Mouse (Mus musculus): ENCODE measurements at regions not wholly inside any gene's neighbourhood (a gene's known extent, or its start where the extent isn't known, plus 50 kb on each side); places are given as distances from the start of the nearest gene placed in this dataset.

DNA sequence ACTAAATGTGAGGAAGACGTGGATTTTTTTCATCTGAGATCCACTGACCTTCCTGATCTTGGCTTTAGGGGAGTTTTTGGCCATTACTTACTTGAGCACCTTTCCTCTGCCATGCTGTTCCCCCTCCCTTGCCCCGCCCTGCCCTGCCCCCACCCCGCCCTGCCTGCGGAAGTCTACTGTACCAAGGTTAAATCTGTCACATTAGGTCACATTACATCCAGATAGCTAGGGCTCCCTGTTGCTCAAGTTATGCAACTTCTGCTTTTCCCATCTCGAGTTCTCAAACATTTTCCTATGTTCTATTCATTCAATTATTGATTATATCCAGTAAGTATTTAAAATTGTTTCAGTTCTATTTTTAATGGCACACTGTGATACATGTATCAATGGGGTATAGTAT, 144.7 kb upstream of the Cnot2 start:
- no peak for DNase-seq (ENCODE audit: low read depth, low spot score)

DNA sequence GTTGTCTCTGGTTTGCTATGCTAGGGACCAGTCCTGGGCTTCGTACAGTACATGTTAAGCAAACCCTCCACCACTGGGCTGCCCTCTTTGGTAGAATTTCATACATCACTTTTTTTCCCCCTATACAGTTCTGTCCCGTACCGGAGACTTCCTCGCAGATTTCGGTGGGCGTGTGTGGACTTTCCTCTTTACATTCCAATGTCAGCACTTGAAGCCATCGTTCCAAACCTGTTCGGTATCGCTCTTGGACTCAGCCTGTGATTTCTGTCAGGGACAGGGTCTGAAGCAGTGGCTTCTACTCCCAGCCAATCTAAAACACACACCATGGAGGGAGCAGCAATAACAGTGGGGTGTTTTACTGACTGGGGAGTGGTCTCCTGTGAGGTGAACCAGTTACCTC, 140.7 kb upstream of the Cnot2 start:
- no peak for DNase-seq (ENCODE audit: low read depth, low spot score)

DNA sequence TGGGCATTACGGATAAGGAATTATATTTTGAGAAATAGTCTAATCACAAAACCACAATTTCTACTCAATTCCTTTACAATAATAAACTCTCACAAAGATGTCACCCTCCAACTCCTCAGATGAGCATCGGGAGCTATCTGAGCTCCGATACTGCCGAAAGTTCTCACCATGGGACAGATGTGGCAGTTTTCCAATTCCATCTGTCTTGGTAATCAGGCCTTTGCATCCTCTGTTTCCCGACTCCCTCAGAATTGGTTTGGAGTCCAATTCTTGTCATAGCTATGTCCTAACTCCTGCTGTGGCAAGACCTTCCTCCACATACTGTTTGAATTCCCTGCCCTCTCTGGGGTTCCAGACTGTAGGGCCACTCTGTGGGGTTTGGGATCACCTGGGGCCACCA, 138.3 kb upstream of the Cnot2 start:
- no peak for DNase-seq (ENCODE audit: low read depth, low spot score)

DNA sequence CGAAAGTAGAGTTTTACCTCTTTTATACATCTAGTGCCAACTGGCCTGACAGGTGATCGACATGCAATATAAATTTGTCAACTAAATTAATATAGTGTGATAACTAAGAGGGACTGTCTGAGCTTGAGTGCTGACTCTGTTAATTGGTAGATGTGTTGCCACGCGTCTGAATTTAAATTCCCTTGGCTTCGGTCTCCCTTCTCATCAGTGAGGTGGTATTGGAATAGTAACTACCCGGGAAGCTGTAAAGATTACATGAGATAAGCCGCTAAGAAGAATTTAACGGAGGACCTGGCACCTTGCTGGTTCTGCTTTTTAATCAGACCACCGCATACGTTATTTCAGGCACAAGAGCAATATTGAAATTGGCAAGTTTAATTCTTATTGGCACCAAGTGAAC, 136.7 kb upstream of the Cnot2 start:
- no peak for DNase-seq (ENCODE audit: low read depth, low spot score)

DNA sequence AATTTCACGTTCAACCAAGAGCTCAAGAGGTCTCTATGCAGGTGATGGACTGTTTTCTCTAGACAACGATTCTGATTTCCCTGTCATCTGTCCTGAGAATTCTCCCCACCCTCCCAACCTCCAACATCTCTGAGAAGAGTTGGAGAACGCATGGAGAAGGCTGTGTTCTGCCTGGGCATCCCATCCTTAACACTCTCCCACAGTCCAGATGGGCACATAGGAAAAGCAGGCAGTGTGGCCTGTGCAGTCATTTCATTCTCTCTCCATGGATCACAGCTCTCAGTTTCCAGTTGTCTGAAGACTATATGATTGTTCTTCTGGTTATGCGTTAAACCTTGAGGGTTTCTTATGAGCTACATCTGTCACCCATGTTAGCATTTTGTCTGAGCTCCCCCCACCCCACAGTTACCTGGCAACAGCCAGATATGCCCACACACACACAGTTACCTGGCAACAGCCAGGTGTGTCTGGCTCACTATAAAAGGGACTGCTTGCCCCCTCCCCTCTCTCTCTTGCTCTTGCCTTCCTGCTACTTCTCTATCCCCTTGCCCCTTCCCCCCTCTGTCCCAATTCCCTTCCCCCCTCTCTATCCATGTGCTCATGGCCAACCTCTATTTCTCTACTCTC, 135.8 kb upstream of the Cnot2 start:
- no peak for DNase-seq (ENCODE audit: low read depth, low spot score)

DNA sequence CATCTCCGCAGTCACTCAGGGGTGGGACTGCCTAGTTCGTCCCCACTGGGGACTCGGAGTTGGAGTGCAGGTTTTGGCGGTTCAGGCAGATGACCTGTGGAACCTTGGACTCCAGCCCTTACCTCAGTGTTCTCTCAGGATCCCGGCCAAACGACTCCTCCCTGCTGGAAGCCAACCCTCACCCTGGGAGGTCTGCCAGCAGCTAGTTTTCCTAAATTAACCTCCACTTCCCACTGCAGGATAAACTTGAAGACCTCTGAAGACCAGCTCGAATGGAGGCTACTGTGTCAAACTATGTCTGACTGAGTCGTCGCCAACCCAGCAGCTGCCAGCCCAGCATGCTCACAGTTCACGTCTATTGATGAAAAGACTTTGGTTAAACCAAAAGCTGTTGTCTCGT, 132.1 kb upstream of the Cnot2 start:
- no peak for DNase-seq (ENCODE audit: low read depth, low spot score)

DNA sequence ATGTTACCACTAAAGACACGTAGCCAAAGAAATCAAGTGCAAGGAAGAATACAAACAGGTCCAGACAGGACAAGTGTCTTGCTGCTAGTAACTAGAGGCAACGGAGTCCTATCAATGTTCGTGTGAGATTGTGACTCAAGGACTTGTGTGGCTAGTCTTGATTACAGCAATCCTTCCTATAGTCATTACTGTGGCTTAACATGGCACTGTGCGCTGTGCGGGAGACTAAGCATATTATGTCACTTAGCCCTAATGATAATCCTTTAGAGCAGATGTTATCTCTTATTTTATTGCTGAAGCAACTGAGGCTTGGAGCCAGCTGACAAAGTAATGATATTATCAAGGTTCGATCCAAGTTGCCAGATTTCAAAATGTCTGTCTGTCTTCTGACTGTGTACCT, 125.7 kb upstream of the Cnot2 start:
- DNase-seq (ENCODE audit: low read depth, low spot score) = no peak

DNA sequence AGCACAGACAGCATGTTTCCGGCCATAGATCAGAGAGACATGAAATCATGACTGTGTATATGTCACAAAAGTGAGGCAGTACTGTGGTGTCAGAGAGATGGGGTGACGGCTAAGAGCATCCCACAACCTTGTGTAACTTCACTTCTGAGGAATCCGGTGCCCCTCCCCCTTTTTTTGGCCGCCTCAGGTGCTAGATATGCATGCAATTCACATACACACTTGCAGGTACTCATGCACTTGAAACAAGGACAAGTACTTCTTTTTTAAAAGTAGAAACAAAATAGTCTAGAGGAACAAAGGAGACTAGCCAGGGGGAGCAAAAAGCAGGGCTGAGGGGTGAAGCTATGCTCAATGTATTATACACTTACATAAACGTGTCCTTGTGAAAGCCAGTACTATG, 120.0 kb upstream of the Cnot2 start:
- no peak for DNase-seq (ENCODE audit: low read depth, low spot score)

DNA sequence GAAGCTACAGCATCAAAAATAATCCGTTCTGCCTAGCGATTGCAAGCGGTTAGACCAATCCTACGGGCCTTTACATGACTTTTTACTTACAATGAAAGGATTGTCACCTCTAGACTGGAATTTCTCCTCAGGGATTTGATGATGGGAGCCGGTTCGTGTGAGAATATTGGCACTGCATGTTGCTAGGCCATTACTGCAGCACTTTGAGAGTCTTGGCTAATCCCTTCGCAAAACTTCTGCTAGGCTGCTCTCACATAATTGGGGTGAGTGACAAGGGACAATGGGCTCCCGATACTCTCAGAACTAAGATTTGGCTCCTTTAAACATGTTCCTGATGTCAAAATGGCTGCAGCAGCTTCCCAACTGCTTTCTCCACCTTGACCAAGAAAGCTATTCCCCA, 118.4 kb upstream of the Cnot2 start:
- DNase-seq (ENCODE audit: low read depth, low spot score) = no peak

DNA sequence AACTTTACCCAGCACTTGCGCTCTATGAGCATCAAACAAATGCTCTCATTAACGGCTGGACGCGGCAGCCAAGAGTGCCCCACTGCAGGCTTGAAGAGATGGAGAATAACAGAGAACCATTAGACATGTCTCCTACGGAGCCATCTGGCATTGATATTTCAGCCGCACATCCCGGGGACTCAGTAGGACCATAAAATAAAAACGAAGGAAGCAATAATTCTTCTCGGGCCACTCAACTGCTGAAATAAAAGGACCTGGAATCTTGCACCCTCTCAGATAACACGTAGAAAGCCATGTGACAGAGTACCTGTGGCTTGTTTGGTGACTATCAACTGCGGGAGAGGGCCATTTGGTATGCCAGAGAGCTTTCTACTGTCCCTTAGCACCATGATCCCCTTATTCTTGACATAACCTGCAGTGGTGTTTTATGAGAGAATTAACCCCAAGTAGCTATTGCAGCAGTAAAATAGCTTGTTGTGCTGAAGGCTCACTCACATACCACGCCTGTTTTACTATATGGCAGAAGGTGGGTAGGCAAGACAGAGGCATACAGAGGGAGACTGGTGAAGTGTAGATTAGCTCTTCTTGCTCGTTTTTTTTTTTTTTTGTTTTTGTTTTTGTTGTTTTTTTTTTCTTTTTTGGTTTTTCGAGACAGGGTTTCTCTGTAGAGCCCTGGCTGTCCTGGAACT, 116.5 kb upstream of the Cnot2 start:
- no peak for DNase-seq (ENCODE audit: low read depth, low spot score)

DNA sequence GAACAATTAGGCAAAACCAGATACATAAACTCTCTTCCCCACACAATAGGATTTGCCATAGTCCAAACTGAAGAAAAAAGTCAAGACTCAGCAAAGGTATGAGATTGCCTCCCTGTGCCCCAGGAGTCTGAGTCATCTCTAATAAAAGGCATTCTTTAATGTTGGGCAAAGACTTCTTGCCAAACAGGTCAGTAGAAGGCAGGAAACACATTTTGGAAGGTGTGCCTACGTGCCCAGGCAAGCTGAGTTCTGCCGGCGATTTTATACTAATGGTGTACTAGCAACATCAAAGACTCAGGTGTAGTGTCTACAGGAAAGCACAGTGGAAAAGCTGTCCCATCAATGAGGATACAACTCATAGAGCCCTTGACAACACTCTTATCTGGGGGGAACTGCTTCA, 112.5 kb upstream of the Cnot2 start:
- DNase-seq (ENCODE audit: low read depth, low spot score) = no peak

DNA sequence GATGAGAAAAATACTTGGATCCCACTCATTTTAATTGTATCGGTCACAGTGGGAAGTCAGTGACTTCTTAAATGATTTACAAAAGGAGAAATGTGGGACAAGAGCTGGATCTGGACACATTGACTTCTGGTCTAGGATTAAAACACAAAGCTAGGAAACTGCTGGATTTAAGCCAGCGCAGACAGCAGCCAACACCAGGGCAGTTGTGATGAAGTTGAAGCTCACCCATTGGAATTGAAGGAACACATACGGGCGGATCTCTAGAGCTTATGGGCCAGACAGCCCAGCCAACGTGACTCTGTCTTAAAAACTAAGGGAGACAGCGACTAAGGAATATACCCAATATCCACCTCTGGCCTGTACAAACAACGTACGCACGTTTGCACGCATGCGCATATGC, 105.4 kb upstream of the Cnot2 start:
- DNase-seq (ENCODE audit: low read depth, low spot score) = no peak

DNA sequence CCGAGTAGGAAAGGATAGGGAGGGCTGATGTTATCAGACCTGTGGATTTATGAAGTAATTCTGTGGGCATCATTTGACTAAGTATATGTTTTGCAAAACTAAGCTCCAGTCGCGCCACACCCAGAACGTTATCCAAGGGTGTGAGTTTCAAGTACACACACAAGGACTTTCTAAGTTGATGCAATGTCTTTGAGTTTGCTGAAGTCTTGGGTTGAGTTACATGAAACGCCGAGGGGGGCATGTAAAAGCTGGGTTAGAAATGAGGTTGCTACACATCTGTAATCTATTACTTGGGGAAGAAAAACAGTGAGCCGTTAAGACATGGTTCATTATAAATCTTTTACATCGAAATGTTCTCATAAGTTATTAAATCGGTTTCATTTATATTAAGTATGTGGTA, 102.1 kb upstream of the Cnot2 start:
- no peak for DNase-seq (ENCODE audit: low read depth, low spot score)

DNA sequence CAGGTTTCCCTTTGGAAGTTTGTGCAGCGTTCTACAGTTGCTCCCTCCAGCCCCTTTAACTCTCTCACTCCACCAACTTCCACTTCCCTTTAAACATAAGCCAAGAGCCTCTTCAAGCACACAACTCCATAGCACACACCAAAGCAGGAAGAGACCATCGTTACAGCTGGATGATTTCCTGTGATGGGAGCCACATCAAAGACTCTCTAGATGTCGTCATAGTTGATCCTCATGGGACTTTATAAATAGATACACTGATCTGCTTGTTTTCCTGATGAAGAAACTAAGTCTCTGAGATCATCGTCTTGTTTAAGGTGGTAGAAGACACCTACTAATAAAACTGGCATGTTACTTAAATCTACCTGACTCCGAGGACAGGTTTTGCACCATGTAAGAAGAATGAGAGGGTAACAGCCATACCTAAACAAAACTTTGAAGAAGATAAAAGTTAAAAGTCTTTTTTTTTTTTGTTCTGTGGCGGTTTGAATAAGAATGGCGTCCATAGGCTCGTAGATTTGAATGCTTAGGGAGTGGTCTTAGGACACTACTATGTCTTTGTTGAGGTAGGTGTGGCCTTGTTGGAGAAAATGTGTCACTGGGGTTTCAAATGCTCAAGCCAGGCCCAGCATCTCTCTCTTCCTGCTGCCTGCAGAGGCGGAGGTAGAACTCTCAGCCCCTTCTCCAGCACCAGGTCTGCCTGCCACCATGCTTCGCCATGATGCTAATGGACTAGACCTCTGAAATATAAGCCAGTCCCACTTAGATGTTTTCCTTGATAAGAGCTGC, 97.8 kb upstream of the Cnot2 start:
- no peak for DNase-seq (ENCODE audit: low read depth, low spot score)

DNA sequence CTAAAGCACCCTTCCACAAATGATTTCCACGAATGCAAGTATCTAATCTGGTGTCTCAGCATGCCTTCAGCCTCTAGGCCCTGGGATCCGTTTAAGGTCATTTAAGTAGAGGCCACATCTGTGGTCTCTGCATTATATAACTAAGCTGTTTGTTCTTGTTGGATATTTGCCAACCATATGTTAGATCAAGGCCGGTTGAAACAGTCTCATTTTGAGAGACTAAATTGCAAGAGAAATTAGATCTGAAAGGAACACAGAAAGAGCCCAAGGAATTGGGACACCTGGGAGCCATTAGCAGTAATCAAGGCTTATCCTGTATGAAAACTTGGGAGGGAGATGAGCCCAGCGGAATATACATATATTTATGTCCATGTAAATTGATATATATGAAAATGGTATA, 96.6 kb upstream of the Cnot2 start:
- no peak for DNase-seq (ENCODE audit: low read depth, low spot score)

DNA sequence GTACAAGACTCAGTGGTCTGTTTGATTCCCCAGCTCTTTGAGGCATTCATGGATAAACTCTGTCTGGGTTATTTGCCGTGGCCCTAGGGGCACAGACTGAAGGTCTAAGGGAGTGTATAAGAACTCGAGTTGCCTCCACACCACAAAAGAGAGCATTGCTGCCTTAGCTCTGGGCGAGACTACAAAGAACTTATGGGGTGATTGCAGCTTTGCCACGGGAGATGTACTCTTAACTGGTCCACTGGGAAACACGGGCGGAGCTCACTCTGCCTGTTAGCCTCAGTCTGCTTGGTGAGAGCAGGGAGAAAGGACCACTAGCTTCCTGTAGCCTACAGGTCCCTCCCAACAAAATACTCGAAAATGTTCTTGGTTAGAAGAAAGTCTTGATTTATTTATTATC, 93.9 kb upstream of the Cnot2 start:
- no peak for DNase-seq (ENCODE audit: low read depth, low spot score)

DNA sequence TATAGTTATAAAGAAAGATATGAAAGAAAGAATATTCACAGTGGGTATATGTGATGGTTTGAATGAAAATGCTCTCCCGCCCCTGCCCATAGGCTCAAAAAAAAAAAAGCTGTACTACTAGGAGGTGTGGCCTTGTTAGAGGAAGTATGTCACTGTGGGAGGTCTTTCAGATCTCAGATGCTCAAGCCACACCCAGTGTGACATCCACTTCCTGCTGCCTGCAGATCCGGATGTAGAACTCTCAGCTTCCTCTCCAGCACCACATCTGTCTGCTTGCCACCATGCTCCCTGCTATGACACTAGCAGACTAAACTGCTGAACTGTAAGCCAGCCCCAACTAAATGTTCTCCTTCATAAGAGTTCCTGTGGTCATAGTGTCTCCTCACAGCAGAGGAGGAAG, 93.0 kb upstream of the Cnot2 start:
- DNase-seq (ENCODE audit: low read depth, low spot score) = peak; percentile 33

DNA sequence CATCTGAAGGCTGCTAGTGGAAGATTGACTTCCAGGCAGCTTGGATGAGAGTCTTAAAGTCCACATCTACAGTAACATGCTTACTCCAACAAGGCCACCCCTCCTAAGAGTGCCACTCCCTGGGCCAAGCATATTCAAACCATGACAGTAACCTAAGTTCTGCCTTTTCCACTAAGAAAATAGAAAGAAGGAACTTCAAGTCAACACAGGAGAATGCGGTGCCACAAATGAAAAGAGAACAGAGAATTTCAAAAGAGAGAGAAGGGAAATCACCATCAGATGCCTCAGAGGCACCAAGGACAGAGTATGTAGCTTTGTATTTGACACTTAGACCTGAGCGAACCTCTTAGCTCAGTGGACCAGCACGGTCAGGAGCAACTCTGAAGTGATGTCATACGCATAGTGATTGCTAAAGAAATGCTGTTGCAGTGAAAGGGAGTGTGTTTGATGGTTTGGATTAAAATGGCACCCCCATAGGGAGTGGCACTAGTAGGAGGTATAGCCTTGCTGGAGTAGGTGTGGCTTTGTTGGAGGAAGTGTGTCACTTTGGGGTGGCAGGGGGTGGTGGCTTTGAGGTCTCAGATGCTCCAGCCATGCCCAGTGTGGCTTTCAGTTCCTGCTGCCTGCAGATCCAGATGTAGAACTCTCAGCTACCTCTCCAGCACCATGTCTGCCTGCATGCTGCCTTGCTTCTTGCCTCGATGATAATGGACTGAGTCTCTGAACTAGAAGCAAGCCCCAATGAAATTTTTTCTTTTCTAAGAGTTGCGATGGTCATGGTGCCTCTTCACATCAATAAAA, 77.1 kb upstream of the Cnot2 start:
- DNase-seq (ENCODE audit: low read depth, low spot score) = no peak

DNA sequence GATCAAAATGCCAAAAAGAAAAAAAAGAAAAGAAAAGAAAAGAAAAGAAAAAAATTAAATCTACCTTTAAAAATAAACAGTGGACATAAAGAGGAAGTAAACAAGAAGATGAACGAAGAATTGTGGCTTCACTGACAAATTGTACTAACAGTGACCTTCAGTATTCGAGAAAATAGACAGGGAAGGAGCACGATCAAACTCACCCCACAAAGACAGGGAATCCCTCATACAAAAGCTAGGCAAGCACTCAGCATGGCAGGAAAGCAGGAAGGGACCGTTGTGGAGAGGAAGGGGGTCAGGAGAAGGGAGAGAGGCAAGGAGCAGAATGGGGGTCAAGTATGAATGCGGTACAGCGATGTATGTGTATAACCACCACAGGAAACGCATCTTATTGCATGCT, 74.6 kb upstream of the Cnot2 start:
- no peak for DNase-seq (ENCODE audit: low read depth, low spot score)

DNA sequence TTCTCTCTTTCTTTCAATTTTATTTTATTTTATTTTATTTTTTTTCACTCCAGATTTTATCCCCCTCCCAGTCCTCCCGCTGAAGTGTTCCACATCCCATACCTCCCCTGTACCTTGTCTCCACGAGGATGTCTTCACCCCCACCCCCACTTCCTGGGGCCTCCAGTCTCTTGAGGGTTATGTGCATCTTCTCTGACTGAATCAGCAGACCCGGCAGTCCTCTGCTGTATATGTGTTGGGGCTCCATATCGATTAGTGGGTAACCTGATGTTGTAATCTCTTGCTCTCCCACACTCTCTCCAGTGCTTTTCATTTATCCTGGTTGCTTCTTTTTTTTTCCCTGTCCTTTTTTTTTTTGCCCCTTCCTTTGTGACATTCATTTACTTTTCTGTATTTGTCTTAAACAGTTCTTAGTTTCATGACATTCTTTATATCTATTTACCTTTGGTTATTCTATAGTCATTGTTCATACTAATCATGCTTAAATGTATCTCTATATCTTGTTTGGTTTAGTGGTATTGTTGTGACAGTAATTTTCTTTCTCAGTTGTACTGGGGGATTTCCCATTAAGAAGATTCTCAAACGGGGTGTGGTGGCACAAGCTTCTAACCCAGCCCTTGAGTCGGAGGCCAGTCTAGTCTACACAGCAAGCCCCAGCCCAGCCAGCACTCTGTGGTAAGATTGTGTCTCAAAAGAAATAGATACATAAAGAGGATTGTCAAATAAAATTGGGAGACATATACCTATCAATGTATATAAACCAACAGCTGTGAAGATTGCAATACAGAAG, 73.9 kb upstream of the Cnot2 start:
- no peak for DNase-seq (ENCODE audit: low read depth, low spot score)

DNA sequence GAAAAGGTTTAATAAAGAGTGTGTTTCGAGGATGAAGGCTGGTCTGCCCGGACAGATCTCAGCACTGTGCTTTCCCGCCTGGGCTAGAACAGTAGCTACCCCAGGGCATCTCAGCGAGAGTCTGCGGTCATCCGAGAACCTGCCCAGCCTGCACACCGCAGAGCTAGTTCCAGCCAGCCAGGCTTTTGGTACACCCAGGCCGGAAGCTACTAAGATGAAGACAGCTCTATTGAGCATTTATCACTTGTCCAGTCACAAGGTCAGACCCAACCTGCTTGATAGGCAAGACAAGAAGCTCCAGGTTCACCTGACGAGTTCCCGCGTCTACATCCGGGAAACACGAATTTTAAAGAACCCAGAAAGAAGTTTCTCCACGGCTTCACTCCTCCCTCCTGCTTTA, 72.8 kb upstream of the Cnot2 start:
- no peak for DNase-seq (ENCODE audit: low read depth, low spot score)
